Mouse (Mus musculus): ENCODE data around the gene Zkscan6.

GRCm38 (mm10) chr11:65846446-65846845, 39.5 kb downstream of the Zkscan6 start:
- TF ChIP-seq CTCF (IDR thresholded peaks at IDR 0.05; ENCODE audit: extremely low read depth, insufficient read length, insufficient replicate concordance, low read depth, low read length), result no peak
- TF ChIP-seq POLR2A (IDR thresholded peaks at IDR 0.05; ENCODE audit: low read depth, low read length), result no peak

All from small intestine, adult 2 months (tissue).